Mouse (Mus musculus): ENCODE results near the gene Plekhs1.
A peak's percentile ranks its signal among the peaks of the same experiment; 100 is the strongest.
"Not testable (repeated sequence)": the region's sequence is repeated elsewhere in the genome, so short reads cannot be mapped to it uniquely, and the experiment has no call there.

Gene Plekhs1

GRCm38 (mm10) chr19:56459154-56460050 lies 2.0 kb upstream of the Plekhs1 start:
- DNase-seq (ENCODE audit: low spot score) = no peak

- DNase-seq (ENCODE audit: low spot score) = no peak
These were observed 1.2 kb upstream of the Plekhs1 start for GRCm38 (mm10) chr19:56460241-56460640.

DNA sequence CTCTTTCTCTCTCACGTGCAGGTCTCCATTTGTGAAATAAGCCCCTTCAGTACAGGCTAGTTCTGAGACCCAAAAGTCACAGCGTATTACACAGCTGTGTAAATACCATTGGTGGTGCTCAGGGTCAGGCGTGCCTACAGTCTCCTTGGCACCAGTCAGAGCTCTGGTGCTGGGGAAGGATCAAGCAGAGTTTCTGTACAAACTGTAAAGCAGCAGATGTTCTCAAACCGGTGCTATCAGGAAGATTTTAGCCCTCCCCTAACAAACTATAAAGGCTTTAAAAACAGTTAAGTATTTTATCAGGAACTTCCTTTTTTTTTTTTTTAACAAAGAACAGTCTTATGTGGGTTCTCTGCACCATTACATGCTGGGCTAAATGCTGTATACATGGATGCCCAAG lies 1.3 kb downstream of the Plekhs1 start:
- DNase-seq (ENCODE audit: low spot score) = no peak

DNA sequence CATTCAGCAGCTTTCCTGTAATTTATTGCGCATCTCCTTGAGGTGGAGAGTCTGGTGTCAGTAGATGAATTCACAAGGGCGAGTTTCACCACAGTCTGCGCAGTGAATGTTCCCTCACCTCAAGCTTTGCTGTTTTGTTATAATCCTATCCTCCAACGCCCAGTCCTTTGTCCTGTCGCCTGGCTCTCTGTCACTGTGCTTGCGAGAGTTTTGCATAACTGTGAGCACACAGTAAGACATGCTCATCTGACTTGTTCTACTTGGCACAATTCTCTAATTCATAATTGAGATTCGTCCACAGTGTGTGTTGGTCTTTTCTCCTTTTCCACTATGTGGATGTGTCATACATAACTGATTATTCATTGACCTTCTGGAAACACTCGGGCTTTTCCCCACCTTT lies 5.0 kb downstream of the Plekhs1 start:
- no peak for DNase-seq (ENCODE audit: low spot score)

DNA sequence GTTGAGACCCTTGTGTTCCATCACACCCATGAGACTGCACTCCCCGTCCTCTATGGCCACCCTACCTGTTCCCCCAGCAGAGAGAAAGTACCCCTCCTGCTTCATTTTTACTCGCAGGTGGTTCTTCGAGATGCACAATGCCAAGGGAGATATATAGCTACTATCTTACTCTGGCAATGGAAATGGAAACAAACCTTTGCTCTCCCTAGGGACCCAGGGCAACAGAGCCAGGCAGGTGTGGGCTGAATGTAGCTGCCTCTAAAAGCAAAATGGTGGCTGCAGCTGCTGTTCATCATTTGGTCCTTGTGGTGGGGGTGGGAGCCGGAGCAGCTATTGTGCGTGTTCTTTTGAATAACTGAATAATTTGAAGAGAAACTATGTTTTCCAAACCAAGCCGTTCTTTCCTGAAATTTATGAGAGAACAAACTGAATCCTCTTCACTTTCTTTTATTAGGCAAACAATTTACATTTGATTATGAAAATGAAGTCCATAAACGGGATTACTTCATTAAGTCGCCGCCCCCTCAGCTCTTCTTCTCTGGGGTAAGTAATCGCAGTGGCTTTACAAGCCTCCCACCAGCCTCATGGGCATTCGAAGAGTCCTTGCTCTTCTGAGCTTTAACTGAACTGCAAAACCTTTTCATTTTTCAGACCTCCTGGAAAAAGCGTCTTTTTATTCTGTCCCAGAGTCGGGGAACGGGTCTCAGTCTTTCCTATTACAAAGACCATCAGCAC lies 9.0 kb downstream of the Plekhs1 start:
- DNase-seq (ENCODE audit: low spot score) = no peak

GRCm38 (mm10) chr19:56471934-56472333 lies 10.5 kb downstream of the Plekhs1 start:
- no peak for DNase-seq (ENCODE audit: low spot score)

GRCm38 (mm10) chr19:56474869-56475550 lies 13.6 kb downstream of the Plekhs1 start:
- peak; percentile 37 for DNase-seq (ENCODE audit: low spot score)

DNA sequence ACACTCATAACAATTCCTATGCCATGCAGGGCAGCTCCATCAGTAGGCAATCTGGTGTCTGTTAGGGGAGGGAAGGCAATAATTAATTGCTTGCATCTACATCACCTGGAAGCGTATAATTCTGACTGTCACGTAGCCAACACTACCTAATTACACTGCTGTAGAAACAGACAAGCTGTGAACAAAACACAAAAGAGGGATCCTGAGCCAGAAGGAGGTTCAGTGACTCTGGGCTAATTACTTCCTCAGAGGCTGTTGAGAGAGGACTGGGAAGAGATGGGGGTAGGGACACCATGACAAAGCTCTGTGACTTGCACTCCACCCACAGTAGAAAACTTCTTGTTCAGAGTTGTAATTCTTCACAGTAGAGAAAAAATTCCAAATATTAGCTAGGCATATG lies 15.1 kb downstream of the Plekhs1 start:
- DNase-seq (ENCODE audit: low spot score) = no peak

- peak; percentile 4 for DNase-seq (ENCODE audit: low spot score)
These were observed 15.8 kb downstream of the Plekhs1 start for GRCm38 (mm10) chr19:56477253-56477652.

DNA sequence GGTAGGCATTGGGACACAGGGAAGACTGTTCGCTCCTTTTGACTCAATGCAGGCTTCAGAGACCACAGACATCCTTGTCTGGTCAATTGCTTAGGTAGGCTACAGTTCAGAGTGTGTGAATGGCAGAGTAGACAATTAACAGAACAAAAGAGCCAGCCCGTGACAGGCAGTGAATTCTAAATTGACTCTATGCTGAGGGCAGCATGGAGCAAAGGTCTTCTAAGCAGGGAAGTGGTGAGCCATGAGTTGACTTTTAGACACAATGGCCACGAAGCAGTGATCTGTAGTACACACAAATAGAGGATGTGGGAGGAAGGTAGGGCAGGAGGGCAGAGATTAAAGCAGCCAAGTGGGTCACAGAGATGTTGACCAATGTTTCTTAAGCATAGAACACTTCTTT lies 16.4 kb downstream of the Plekhs1 start:
- DNase-seq (ENCODE audit: low spot score) = no peak

- no peak for DNase-seq (ENCODE audit: low spot score)
These were observed 23.4 kb downstream of the Plekhs1 start for GRCm38 (mm10) chr19:56484630-56485375.

DNA sequence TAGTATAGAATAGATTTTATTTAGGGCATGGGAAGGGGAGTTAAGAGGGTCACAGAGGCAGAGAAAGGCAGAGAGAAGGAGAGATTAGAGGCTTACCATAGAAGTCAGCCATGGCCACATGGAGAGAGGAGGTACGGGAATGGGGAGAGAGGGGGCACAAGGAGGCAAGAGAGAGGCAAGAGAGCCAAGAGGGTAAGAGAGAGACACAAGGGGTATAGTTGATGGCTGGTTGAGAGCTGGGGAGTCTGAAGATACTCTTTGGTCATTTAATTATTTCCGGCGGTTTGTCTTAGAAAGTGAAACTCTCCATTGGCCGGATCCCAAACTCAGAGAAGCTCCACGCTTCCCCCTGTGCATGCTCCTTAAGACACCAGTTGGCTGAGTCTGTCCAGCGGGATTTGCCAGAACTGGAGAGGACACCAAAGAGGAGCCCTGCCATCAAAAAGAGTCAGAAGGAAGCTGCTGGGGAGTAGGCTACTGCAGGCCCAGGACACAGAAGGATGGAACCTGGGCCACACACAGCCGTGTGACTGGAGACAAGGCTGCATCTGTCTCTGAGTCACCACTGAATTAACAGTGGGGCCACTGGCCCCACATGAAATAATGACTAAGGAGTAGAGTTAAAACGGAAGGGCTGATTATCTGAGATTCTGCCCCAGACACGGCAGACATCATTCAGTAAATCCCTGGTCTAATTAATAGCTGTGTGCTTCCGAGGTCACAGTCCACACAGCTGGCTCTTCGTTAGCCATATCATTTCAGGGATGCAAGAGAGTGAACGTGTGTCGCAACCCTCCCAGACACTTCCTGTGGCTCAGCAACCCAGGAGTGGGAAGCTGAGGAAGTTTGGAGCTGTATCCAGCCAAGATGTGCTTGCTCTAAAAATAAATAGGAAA lies 24.2 kb downstream of the Plekhs1 start:
- DNase-seq (ENCODE audit: low spot score) = no peak

- DNase-seq (ENCODE audit: low spot score) = no peak
These were observed 25.5 kb downstream of the Plekhs1 start for GRCm38 (mm10) chr19:56486926-56487325.

DNA sequence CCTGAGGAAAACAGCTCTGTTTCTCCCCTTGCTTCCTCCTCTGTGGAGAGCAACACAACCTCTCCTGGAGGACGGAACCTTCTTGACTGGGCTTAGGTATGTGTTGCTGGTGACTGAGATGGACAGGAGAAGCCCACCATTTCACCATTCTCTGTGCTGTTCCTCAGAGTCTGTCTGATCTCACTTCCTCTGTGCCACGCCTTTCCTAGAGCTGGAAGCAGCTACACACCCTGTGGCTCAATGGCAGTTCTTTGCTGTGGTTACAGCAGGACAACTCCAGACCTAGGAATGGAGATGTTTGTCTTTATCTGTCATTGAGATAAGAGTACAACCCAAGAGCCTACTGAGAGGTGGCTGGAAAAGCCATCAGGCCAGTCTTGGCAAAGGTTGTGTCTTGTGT lies 25.9 kb downstream of the Plekhs1 start:
- no peak for DNase-seq (ENCODE audit: low spot score)

DNA sequence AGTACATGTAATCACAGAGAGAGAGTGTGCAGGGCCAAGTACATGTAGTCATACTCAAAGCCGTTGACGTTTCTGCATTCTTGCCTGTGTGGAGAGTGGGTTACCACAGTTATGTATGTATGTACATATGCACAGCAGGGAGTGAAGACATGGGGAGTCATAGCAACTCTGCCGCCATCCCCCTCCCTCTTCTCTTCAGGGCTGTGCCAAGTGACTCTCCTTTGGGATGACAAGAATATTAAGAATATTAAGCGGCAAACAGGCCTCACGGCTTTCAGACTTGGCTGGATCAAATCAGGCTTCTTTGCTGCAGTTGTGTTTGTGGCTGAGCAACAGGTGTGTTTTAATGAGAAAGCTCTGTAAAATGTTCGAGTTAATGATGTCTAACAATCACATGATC lies 28.2 kb downstream of the Plekhs1 start:
- DNase-seq (ENCODE audit: low spot score) = no peak

DNA sequence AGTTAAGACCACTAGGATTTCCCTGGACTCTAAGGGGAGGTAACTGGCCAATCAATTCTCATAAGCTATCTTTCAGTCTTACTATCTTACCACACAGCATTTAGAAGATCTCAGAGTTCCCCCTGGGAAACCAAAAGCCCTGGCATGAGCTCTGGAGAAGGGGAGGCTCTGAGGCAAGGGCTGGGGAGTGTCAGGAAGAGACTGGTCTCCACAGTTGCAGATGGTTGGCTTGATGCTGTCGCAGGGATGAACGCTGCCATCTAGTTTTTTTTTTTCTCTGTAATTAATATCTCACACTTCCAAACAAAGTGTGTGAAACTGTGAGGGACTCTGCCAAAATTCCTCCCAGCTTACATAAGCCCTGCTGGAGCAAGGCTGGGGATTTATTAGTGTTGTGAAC lies 32.7 kb downstream of the Plekhs1 start:
- not testable (repeated sequence) for DNase-seq (ENCODE audit: low spot score)

DNA sequence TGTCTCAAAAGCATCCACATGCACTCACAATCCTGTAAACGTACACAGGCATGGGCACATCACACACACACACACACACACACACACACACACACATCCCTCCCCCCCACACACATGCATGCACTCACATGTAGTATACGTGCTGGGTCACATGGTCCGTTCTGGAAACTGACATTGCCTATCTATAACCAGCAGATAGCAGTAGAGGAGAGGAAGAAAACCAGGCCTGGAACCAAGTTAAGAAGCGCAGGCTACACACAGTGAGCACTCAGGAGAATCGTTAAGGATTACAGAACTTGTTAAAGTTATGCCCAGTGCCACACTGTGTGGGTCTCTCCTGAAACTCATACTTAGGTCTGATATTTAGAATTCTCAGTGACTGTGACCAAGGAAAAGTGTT lies 41.6 kb downstream of the Plekhs1 start:
- DNase-seq (ENCODE audit: low spot score) = not testable (repeated sequence)

GRCm38 (mm10) chr19:56503525-56503924 lies 42.1 kb downstream of the Plekhs1 start:
- not testable (repeated sequence) for DNase-seq (ENCODE audit: low spot score)

DNA sequence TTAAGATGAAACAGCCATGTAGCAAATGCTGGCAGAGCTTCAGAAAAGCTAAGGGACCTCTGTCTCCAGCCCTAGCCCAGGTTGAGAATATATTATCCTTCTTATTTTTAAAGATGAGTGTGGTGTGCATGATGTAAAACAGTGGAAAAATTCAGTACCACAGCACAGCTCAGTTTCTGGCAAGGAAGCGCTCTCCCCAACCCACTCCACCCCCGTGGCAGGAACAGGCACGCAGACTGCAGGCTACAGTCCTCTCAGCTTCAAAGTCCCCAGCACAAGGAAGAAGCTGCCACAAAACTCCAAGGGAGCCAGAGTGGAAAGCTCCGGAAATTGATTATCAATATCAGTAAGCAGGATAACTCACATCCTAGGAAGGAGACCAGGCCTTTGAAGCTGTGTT lies 49.8 kb downstream of the Plekhs1 start:
- DNase-seq (ENCODE audit: low spot score) = not testable (repeated sequence)

DNA sequence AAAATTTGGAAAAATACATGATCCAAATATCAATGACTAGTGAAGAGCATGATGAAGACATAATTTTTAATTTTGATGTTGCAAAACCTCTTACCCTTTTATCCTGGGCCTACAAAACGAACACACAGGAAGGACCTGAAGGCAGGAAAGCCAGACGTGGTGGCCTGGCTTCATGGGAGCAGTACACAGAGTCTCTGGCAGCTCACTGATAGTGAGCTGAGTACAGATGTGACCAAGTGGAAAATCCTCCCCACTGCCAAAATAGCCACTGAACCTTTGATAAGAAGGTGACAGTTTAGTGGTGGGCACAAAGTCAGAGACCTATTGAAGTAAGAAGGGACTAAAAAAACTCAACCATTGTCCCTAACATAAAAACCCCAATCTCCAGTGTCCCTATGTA lies 52.1 kb downstream of the Plekhs1 start:
- not testable (repeated sequence) for DNase-seq (ENCODE audit: low spot score)

DNA sequence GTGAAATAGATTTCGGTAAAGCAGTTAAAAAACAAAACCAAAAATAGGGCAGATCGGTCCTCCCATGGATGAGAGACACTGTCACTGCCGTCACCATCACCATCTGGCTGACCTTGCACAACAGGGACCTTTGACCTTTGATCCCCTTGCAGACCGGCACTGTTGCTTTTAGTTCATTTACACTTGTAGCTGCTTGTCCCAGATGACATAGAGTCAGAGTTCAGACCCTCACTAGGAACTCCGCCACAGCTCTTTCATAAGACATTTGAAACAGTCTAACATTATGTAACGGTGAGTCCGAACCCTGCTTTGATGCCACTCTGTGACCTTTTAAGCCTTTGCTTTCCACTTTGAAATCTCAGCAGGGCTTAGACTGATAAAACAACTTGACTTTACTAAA lies 58.0 kb downstream of the Plekhs1 start:
- DNase-seq (ENCODE audit: low spot score) = not testable (repeated sequence)

All from c-Kit-positive CD71-positive TER-119-positive erythroid progenitor cells, embryonic 14.5 days (primary cell).